Mouse (Mus musculus) brain, embryonic 14.5 days (tissue): ENCODE data around the gene 4930404H24Rik. TPM values are rescaled to one million over a fixed set of nuclear protein-coding genes. Genes with fewer than 3 reads are reported as not detected.
A peak's percentile ranks its signal among the peaks of the same experiment; 100 is the strongest.
"Not testable (repeated sequence)": the region's sequence is repeated elsewhere in the genome, so short reads cannot be mapped to it uniquely, and the experiment has no call there.

ENCODE experiments used
- DNase-seq: peaks from one replicate; pipeline ENCODE4 v3.0.0-alpha.2; 2011; ENCODE audit warnings: low read depth
- CTCF ChIP-seq: fragments of 200-500 bp; IDR thresholded peaks from 2 replicates; pipeline ENCODE4 v1.5.1; 2012; ENCODE audit warnings: inconsistent platforms, mild to moderate bottlenecking, moderate library complexity, borderline replicate concordance; ENCODE audit not compliant: insufficient read depth, insufficient read length; ENCODE audit errors: extremely low read depth
- POLR2A ChIP-seq: fragments of 200-500 bp; IDR thresholded peaks from 2 replicates; pipeline ENCODE4 v1.6.1; 2012; ENCODE audit warnings: mild to moderate bottlenecking, inconsistent platforms, borderline replicate concordance; ENCODE audit not compliant: poor library complexity, insufficient read depth, insufficient read length, severe bottlenecking; ENCODE audit errors: extremely low read depth
- polyA plus RNA-seq: library from polyadenylated mRNA; depleted of rRNA; stranded (reverse); fragments of >200 nt; gene quantifications from 2 replicates; pipeline ENCODE4 v1.2.3, GENCODE M21; 2012

4930404H24Rik gene
- polyA plus RNA-seq, 1 experiment, result not detected

GRCm38 (mm10) chr2:153481861-153482120 is 10.8 kb upstream of the 4930404H24Rik start:
- DNase-seq, result no peak
- TF ChIP-seq POLR2A (no peak), CTCF (no peak)

GRCm38 (mm10) chr2:153483118-153483983 is 9.2 kb upstream of the 4930404H24Rik start:
- TF ChIP-seq POLR2A (no peak), CTCF (peak; percentile 26; the same call in 1 of the 2 replicates)
- DNase-seq, result peak; percentile 95

GRCm38 (mm10) chr2:153484071-153484470 is 8.5 kb upstream of the 4930404H24Rik start:
- DNase-seq, result peak; percentile 85
- no peak for TF ChIP-seq CTCF
- no peak for TF ChIP-seq POLR2A

GRCm38 (mm10) chr2:153490116-153490515 is 2.5 kb upstream of the 4930404H24Rik start:
- TF ChIP-seq CTCF (no peak), POLR2A (no peak)
- DNase-seq, result no peak

- TF ChIP-seq POLR2A, result no peak
- TF ChIP-seq CTCF, result no peak
- peak; percentile 31 for DNase-seq
These were observed 1.6 kb upstream of the 4930404H24Rik start for GRCm38 (mm10) chr2:153490940-153491339.

GRCm38 (mm10) chr2:153491512-153492178 is 945 bp upstream of the 4930404H24Rik start:
- TF ChIP-seq POLR2A (no peak), CTCF (no peak)
- peak; percentile 81 for DNase-seq

GRCm38 (mm10) chr2:153492179-153492517 is 442 bp upstream of the 4930404H24Rik start:
- TF ChIP-seq CTCF (no peak), POLR2A (no peak)
- peak; percentile 48 for DNase-seq

- no peak for DNase-seq
These were observed 772 bp downstream of the 4930404H24Rik start for GRCm38 (mm10) chr2:153493393-153493731.

GRCm38 (mm10) chr2:153493781-153494292 is 1.2 kb downstream of the 4930404H24Rik start:
- DNase-seq, result no peak
- TF ChIP-seq POLR2A, result no peak

More at GRCm38 (mm10) chr2:153493393-153493731, 772 bp downstream of the 4930404H24Rik start:
- TF ChIP-seq POLR2A (no peak), CTCF (no peak)

GRCm38 (mm10) chr2:153494293-153494811 is 1.8 kb downstream of the 4930404H24Rik start:
- TF ChIP-seq CTCF (no peak), POLR2A (no peak)
- DNase-seq, result peak; percentile 65

- not testable (repeated sequence) for DNase-seq
These were observed 2.8 kb downstream of the 4930404H24Rik start for GRCm38 (mm10) chr2:153495391-153495790.

GRCm38 (mm10) chr2:153495818-153496217 is 3.2 kb downstream of the 4930404H24Rik start:
- no peak for TF ChIP-seq POLR2A
- no peak for TF ChIP-seq CTCF

More at GRCm38 (mm10) chr2:153495818-153496217, 3.2 kb downstream of the 4930404H24Rik start:
- no peak for DNase-seq
